Mouse (Mus musculus) CD8-positive naive resting alpha-beta T cell, adult 57 days (primary cell): ENCODE data around the gene Prlhr. TPM values are rescaled to one million over a fixed set of nuclear protein-coding genes. Genes with fewer than 3 reads are reported as not detected.

Experiments
- total RNA-seq: library from RNA; stranded (reverse); gene quantifications from one replicate; pipeline ENCODE4 v1.2.4, GENCODE M21; 2023

The Prlhr gene
- total RNA-seq = not detected

GRCm38 (mm10) chr19:60468254-60468762, at the start of gene Prlhr:
Gene Prlhr, minus strand, starts transcription at chr19:60468304.

Other genes starting within 250 kb of the Prlhr start
- 41.1 TPM for gene Fam204a, start 241.6 kb downstream of the Prlhr start, total RNA-seq
- 58.0 TPM for gene Cacul1, start 112.7 kb upstream of the Prlhr start, total RNA-seq